Mouse (Mus musculus): ENCODE data around the gene Csmd2.

Gene Csmd2

DNA sequence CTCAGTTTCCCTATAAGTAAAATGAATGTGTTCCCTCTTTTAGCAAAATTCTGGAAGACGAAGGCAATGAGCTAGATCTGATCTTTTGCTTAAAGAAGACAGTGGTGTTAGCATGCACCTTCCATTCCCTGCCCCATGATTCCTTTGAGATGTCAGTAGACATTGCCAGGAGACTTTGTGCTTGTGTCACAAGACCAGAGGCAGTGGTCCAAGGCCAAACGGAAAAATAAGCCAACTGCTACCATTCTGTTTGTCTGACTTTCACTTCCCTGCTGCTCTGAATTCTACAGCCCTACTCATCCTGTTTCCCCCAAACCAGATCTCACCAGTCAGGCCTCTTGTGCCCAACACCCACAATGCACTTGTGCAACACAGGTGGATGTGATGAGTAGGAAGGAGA is 427.1 kb downstream of the Csmd2 start:
- no peak for DNase-seq (ENCODE audit: low spot score)

GRCm38 (mm10) chr4:128419988-128420617 is 432.4 kb downstream of the Csmd2 start:
- no peak for DNase-seq (ENCODE audit: low spot score)

- DNase-seq (ENCODE audit: low spot score): no peak
Observed at GRCm38 (mm10) chr4:128422486-128422885, 434.8 kb downstream of the Csmd2 start.

GRCm38 (mm10) chr4:128425339-128425738 is 437.7 kb downstream of the Csmd2 start:
- no peak for DNase-seq (ENCODE audit: low spot score)

DNA sequence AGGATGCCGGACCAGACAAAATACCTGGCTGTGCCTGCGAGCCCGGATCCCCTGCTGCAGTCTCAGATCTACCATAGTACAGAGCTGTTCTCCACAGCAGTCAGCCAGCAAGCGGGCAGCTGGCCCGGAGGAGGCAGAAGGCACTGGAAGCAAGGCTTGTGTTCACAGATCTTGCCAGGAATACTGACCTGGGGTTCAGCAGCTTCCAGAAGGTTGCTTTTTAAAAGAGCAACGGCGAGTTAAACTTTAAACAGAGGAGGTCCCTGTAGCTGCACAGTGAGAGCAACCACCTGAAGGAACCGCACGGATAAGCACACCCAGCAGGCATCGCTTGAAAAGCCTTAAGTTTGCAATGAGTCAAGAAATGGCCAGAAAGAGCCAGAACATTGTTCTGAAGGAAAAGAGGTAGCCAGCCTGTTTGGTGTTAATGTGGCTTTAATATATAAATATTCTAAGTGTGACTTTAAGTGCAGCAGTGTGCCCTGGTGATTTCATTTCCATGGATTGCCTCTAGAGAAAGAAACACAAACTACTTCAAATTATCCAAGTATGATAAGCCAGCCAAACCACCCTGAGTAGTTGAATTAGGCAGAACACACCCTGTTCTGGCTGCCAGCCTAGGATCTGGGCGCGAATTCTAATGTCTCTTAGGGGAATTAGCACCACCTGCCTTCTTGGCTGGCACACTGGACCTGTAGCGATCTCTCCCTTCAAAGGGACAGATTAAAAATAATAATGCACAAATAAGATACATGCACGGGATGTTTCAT is 439.8 kb downstream of the Csmd2 start:
- DNase-seq (ENCODE audit: low spot score): no peak

DNA sequence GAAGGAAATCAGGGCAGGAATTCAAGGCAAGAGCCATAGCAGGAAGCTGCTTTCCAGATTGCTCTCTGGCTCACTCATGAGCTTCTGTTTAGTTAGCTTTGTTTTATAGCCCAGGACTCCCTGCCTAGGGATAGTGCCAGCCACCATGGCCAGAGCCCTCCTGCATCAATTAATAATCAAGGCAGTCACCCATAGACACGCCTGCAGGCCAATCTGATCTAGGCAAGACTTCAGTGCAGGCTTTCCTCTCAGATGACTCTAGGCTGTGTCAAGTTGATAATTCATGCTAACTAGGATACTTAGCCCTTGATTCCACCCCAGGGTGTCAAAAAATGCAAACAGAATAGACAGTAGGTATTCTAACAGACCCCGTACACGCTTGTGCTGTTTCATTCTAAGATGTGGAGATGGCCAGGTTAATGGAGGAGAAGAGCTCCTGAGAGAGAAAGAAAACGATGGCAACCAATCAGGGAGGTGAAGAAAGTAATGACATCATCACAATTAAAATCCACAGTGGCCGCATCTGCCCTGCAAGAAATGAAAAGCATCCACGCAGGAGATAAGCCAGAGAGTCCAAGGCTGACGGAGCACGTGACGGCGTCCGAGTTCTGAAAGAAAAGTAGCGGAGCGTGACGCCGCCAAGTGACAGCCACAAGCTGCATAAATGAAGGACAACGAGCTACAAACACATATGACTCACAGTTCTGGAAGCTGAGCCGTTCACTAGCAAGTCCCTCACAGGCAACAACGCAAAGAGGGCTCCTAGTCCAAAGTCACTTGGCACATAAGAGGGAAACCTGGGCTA is 440.8 kb downstream of the Csmd2 start:
- peak; percentile 31 for DNase-seq (ENCODE audit: low spot score)

DNA sequence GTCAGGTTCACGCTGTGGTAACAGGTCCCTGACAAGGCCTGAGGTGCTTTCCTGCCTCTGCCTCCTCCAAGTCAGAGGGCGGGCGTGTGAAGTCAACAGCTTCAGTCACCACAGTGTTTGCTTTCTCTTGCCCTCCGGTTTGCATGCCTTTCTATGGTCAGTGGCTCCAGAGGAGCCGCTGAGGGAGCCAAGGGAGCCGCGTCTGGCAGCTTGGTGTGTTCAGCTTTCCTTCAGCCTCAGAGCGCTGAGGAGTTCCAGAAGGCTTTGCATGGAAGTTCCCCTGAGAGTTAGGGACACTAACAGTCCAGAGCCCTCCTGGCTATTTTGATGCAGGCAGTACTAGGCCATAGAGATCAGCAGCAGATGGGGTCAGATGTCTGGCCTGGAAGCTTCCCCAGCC is 441.9 kb downstream of the Csmd2 start:
- no peak for DNase-seq (ENCODE audit: low spot score)

DNA sequence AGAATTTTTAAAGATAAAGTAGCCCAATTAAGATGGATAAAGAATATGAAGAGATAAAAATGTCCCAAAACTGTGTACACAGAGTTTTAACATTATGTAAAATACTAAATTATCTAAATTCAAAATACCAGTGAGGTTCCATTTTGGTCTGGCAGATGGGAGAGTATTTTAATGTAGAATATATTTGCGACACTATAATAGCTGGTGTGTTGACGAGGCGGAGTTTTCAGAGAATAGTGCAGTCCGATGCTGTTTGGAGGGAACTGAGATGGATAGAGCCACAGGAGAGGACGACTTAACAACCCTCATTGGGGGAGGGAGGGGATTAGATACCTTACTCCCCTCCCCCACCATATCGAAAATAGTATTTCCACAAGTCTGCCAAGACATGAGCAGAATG is 452.9 kb downstream of the Csmd2 start:
- no peak for DNase-seq (ENCODE audit: low spot score)

GRCm38 (mm10) chr4:128441228-128441627 is 453.6 kb downstream of the Csmd2 start:
- no peak for DNase-seq (ENCODE audit: low spot score)

DNA sequence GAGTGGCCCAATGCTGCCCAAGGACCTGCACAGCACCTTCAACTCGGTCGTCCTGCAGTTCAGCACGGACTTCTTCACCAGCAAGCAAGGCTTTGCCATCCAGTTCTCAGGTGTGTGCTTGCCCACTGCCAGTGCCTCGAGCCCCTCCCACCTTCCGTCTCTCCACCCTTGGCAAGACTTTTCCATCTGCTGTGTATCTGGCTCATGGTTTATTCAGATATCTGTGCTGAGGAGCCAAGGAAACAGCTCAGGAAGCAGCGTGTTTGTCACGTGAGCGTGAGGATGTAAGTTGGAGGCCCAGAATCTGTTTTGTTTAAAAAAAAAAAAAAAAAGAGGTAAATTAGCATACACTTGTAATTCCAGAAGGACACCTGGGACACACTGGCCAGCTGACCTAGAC is 455.1 kb downstream of the Csmd2 start:
- DNase-seq (ENCODE audit: low spot score): no peak

DNA sequence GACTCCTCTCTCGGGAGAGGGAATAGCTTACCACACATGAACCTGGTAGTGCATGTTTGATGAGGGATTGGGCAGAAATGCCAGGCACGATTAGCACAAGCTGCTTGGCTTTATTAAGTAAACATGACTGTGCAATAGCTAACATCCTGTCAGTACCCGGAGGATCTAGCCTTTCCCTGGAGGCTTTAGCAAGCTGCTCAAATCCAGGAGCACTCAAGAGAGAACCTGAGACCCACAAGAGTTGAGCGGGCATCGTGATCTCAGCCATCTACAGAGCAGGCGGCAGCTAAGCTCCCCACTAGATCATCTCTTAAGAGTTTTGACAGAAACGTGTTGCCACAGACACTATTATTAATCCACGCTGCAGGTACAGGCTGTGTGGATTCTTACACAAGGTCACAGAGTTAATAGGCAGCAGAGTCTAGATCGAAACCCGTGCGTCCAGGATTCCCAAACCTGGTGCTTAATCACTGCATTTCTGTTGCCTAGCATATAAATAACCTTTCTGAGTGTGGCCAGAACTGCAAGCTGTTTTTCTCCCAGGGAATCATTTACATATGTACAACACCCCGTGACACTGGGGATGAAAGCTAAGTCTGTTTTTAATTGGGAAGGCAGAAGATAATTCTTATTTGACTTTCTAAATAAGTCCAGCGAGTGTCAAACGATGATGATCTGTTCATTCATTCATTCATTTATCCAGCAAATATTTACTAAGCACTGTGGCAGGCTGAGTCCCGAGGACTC is 458.0 kb downstream of the Csmd2 start:
- no peak for DNase-seq (ENCODE audit: low spot score)

DNA sequence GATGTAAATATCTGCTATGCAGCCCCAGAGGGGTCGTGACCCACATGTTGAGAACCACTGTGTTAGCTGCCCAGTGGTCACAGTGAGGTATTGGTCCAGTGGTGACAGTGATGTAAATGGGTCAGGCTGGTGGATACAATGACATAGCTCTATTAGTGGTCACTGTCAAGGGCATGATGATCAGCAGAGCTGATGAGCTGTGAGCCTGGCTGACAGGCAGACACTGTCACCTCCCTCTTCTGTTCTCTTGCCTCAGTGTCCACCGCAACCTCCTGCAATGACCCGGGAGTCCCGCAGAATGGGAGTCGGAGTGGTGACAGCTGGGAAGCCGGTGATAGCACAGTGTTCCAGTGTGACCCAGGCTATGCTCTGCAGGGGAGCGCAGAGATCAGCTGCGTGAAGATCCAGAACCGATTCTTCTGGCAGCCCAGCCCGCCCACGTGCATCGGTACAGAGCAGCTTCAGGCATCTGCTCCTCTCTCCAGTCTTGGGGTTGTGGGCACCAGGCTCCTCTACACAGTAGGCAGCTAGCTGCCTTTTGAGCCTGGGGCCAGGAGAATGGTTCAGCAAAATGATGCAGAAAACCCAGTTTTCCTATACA is 461.3 kb downstream of the Csmd2 start:
- DNase-seq (ENCODE audit: low spot score): no peak

- DNase-seq (ENCODE audit: low spot score): no peak
Observed at GRCm38 (mm10) chr4:128450137-128450536, 462.5 kb downstream of the Csmd2 start.

DNA sequence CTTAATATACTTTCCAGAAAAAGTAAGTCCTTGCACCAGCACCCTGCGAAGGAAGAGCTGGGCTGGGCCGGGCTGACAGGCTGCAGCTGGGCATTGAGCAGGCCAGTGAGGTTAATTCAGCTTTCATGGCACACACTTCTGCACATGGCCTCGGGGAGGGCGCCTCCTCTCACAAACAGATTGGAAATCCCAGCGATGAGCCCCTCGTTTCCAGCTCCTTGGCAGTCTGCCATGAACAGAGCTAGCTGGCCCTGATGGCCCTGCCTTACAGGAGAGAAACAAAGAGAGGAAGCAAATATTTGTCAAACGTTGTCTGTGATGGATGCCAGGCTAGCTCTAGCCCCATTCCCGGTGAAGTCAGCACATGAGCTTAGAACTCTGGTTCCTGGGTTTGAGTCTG is 463.3 kb downstream of the Csmd2 start:
- peak; percentile 20 for DNase-seq (ENCODE audit: low spot score)

GRCm38 (mm10) chr4:128451383-128451794 is 463.7 kb downstream of the Csmd2 start:
- no peak for DNase-seq (ENCODE audit: low spot score)

DNA sequence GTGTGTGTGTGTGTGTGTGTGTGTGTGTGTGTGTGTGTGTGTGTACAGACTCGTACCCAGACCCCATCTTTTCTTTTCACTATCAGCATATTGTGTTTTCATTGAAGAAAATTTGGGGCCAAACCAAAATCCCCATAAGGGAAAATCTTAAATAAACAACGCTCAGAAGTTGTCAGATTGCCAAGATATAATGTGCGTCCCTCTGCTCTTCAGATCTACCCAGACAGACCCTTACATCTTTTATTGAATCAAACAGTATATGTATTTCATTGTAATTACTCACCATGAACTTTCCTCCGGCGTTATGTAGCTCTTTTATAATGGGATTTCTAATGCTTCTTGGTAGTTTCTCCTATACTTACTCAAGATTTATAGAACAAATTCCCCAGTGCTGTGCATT is 479.1 kb downstream of the Csmd2 start:
- DNase-seq (ENCODE audit: low spot score): no peak

GRCm38 (mm10) chr4:128468040-128468439 is 480.4 kb downstream of the Csmd2 start:
- DNase-seq (ENCODE audit: low spot score): no peak

- no peak for DNase-seq (ENCODE audit: low spot score)
Observed at GRCm38 (mm10) chr4:128476249-128476648, 488.6 kb downstream of the Csmd2 start.

- no peak for DNase-seq (ENCODE audit: low spot score)
Observed at GRCm38 (mm10) chr4:128483891-128484290, 496.2 kb downstream of the Csmd2 start.

DNA sequence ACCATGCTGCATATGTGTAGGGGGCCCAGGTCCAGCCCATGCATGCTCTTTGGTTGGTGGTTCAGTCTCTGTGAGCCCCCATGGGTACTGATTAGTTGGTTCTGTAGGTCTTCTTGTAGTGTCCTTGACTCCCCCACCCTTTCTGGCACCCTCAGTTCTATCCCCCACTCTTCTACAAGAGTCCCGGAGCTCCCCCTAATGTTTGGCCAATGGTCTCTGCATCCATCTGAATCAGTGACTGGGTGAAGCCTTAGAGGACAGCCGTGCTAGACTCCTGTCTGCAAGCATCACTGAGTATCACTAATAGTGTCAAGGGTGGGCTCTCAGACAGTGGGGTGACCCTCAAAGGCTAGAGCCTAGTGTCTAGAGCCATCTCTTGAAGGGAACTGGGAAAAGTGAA is 497.0 kb downstream of the Csmd2 start:
- DNase-seq (ENCODE audit: low spot score): no peak

- DNase-seq (ENCODE audit: low spot score): no peak
Observed at GRCm38 (mm10) chr4:128489521-128490100, 502.0 kb downstream of the Csmd2 start.
